Mouse (Mus musculus): ENCODE results near the gene BC004004.
A peak's percentile ranks its signal among the peaks of the same experiment; 100 is the strongest.
"Not testable (repeated sequence)": the region's sequence is repeated elsewhere in the genome, so short reads cannot be mapped to it uniquely, and the experiment has no call there.

The BC004004 gene

DNA sequence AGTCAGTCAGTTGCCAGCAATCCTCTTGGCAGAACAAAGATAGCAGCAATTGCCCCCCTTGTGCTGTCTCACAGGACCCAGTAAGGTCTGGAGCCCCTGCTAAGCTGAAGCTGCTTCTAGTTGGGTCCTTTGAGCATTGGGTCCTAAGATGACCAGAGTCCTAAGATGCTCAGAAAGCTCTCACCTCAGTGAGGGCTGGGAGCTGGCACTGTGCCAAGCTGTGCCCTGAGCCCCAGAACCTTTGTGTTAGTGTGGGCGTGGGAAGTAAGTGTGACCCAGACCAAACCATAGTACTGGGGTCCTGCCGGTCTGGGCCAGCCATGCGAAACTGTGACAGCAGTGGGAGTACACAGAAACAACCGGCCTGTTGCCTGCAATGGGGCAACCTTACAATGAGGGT is 30.7 kb downstream of the BC004004 start:
- DNase-seq (ENCODE audit: low spot score): no peak

DNA sequence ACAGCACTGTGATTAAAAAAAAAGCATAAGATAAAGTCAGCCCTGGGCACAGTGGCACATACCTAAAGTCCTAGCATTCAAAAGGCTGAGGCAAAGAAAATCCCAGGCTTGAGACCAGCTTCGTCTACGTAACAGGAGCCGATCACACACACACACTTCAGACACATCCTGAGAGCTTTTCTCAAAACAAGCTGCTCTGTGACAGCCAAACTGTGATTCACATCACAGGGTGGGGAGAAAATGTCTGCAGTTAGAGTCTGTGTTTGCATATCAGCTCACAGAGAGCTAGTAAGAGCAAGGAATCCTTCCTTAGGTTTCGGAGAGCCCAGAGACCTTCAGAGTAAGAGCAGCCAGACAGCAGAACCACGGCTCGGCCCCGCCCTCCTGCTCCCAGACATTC is 32.3 kb downstream of the BC004004 start:
- no peak for DNase-seq (ENCODE audit: low spot score)

DNA sequence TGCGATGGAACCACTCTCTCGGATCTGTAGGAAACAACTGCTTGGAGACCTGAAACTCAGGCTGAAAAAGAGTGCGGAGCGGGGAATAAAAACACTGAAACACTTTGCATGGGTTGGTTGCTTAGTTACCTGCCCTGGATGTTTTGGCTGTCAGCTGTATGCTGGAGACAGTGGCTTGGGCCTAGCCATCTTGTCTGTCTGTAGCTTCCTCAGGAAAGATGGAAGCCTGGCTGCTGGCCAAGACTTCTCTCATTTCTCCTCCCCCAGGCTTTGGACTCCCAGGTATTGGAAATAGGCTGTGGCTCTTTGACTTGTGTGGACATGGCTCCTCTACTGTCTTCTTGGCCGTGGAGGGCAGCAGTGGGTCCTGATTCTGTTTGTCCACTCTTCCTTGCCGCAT is 32.8 kb downstream of the BC004004 start:
- no peak for DNase-seq (ENCODE audit: low spot score)

DNA sequence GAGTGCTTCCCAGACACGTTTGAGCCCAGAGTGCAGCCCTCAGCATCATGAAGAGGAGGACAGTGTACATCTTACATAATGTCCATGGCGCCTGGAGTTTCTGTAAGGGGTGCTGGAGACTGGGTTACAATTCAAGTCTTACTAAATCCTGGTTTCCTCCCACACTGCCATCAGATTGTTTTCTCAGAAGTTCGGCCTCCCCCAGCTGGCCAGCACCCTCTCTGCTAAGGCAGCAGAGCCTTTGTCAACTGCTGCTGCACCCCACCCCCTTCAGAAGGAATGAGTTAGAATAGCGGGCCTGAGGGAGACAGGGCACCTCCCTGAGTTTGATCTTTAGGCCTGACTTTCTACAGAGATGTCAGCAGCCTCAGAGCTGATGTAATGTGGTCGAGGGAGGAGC is 33.6 kb downstream of the BC004004 start:
- DNase-seq (ENCODE audit: low spot score): no peak

DNA sequence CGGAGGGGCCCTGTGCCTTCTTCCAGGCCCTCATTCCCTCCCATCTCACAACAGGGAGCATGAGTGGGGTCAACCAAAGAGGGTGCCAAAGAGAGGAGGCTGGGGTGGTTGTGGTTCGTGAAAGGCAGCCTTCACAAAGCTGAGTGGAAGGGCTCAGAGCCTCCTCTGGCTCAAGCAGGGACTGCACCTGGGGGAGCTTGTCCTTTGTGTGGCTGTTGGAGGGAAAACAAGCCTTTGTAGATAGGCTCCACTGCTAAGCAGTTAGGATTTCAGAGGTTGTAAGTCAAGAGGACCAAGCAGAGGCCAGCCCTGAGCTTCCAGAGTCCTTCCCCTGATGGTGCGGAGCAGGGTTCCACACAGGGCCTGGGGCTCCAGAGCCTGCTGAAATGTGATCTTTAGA is 34.5 kb downstream of the BC004004 start:
- no peak for DNase-seq (ENCODE audit: low spot score)

DNA sequence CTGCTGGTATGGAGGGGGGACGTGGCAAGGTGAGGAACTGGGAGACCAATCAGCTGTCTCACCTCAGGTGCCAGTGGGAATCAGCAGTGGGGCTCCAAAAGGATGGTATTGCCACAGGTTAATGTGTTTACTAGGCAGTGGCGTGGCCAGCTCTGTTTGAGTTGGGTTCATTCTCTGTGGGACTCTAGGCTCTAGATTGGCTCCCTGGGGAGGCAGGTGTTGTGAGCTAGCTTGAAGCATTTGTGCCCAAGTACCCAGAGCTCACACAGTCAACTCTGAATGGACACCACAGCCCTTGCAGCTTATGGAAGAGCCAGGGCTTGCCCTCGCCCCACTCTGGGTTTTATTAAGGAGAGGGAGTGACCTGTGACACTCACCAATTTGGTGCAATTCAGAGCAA is 35.3 kb downstream of the BC004004 start:
- DNase-seq (ENCODE audit: low spot score): no peak

DNA sequence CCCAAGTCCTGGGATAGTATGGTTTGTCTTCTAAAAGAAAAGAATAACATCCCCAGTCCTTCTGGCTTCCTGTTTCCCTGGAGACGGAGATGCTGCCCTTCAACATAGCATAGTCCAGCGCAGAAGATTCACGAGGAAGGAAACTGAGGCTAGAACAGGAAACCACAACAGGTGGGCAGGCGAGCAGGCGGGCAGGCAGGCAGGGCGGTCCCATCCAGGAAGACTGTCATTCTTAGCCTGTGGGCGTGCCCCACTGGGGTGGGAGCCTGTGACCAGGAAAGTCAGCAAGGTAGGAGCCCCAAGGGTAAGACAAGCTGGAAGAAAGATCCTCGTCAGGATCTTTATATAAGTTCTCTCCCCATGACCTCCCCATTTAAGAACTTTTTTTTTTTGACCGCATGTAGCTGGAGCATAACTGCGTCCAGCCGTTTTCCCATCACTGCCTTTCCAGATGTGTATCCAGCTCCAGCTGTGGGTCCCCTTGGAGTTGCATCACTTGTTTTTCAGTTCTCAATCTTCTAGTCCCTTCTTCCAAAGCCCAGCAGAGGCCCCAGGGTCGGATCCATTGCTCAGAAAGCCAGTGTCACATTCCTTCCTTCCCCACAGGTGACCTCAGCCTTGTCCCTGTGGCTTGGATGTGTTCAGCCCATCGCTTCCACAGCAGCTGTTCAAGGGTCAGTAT is 35.9 kb downstream of the BC004004 start:
- DNase-seq (ENCODE audit: low spot score): no peak

DNA sequence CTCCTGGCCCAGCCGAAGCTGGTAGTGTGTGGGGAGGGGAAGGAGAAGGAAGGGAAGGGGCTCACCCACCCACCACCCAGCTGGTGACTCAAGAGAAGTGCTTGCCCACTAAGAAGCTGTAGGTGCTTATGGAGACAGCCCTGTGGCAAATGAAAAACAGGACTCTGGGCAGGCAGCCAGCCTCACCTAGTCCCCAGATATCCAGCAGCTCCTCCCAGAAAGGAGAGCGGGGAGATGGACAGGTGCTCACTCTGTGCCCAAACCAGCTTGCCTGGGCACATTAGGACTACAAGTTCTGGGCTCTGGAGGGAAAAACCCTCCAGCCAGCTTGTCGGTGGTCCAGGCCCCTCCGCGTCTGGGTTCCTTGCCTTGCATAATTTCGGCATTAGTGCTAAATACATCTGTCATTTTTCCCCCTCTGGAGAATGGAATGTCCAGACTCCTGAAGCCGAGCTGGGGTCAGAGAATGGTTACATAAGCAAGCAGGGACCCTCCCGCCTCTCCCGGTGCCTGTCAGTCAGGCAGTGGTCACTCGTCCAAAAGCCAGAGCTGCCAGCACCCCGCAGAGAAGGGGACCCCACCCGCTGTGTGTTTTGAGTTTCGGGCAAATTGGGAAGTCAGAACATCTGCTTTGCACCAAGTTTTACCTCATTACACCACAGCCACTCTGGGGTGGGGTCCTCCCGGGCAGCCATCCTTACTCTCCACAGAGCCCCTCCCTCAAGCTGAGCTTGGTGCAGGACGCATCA is 36.6 kb downstream of the BC004004 start:
- no peak for DNase-seq (ENCODE audit: low spot score)

DNA sequence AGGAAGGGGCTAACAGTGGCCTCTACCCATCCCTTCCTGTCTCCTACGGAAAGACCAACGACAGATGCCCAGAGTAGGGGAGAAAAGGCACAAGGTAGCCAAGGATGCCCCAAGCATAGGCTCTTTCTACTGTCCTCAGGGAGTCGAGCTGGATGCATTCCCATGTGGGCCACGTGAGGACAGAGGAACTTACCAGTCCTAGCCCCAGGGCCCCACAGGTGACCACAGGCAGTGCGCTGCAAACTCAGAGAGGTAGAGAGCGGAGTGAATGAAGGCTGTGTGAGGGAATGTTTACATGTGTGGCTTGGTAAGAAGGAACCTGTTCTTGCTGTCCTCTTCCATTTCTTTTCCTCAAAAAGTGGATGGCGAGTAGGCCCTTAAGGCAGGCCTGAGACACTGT is 37.3 kb downstream of the BC004004 start:
- no peak for DNase-seq (ENCODE audit: low spot score)

DNA sequence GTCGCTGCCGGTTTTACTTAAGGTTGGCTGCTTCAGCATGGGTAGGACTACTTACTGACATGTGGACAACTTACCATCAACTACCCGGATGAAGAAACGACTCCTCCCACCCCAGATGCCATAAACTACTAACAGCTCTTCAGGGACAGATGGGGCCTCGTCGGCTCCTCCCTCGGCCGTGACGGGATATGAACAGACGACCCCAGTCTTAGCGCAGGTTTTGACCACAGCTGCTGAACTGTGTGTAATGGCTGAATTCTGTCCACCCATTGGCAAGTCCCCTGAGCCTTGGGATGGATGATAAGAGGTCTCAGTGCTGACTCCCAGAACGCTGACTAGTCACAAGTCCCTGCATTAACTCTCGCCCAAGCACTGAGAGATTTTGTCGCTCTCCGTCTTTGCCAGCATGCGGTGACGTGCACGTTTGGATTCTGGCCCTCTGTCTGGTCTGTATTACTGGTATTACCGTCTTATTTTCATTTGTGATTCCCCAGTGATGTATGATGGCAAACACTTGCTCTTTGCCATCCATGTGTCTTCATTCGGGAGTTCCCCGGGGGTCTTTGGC is 41.6 kb downstream of the BC004004 start:
- no peak for DNase-seq (ENCODE audit: low spot score)

DNA sequence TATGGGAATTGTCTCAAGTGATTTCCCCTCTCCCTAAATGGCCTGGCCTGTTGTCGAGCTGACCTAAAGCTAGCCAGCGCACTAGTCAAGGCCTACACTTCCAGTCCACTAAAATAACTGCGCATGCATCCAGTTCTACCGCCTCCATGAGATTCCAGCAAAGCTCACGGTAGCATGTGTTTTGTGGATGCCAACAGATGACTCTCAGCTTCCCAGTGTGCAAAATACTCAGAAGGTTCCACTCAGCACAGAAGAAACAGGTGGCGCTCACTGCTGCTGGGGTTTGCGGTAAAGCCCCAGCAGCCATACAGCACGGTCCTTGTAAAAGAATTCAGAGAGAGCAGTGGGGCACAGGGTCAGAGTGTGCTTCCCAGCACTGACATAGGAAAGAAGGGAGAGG is 43.0 kb downstream of the BC004004 start:
- no peak for DNase-seq (ENCODE audit: low spot score)

DNA sequence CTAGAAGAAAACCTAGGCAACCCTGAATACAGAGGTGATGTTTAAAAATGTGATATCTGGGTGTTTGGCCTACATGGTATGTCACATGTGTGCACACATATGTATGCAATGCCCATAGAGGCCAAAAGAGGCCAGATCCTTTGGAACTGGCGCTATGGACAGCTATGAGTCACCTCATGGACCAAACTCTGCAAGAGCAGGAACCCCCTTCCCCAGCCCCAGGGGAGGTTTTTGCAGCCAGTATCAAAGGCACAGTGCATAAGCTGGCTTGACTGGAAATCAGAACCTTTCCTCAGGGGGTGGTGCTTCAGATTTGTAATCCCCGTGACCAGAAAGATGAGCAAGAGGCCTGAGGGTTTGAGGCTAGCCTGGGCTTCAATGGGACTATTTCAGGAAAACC is 43.5 kb downstream of the BC004004 start:
- DNase-seq (ENCODE audit: low spot score): no peak

DNA sequence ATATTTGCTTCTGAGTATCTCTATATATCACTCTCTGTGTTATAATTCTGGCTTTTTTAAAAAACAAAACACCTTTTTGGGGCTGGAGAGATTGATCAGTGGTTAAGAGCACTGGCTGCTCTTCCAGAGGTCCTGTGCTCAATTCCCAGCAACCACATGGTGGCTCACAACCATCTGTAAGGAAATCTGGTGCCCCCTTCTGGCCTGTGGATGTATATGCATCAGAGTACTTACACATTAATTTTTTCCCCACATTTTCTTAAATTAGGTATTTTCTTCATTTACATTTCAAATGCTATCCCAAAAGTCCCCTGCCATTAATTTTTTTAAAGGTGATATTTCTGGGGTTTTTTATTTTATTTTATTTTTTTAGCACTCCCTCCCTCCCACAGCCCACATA is 44.7 kb downstream of the BC004004 start:
- peak; percentile 29 for DNase-seq (ENCODE audit: low spot score)

DNA sequence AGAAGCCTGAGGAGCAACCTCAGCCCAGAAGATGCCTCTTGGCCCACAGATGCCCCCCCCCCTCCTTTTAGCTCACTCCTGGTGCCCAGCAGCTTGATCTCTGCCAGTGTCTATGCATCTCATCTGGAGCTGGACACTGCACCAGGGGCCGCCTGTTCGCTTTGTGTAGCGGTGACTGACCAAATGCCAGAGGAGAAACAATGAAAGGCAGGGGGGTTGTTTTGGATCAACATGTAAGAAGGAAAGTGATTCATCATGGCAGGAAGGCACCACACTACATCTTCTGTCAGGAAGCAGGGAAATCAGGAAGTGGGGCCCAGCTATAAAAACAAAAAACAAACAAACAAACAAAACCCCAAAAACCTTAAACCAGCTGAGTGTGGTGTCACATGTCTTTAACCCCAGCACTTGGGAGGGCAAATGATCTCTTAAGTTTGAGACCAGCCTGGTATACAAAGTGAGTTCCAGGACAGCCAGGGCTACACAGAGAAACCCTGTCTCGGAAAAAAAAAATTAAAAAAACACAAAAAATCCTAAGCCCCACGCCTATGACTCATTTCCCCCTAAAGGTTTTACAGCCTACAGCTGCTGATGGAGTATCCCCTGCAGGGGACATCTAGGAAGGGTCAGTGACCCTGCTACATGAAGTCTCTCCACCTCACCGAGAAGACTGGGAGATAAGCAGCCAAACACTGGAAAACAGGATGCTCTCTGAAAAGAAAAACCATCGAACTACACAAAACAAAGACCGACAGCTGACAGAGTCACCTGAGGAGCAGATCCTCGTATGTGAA is 47.3 kb downstream of the BC004004 start:
- DNase-seq (ENCODE audit: low spot score): no peak

DNA sequence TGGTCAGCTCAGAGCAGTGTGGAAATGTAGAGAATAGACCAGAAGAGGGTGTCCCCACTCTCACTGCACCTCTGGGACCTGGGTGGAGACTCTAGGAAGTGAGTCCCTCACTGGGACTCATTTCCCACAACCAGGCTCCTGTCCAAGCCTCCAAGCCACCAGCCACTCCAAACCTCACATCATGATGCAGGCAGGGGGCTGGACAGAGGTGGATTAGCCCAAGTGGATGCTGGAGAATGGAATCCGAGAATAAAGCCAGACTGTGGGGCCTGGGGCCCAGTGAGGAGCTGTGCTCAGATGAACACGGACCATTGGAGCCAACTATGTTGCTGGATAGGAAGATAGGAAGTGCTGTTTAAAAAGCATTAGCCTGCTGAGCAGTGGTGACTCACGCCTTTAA is 48.3 kb downstream of the BC004004 start:
- DNase-seq (ENCODE audit: low spot score): no peak

DNA sequence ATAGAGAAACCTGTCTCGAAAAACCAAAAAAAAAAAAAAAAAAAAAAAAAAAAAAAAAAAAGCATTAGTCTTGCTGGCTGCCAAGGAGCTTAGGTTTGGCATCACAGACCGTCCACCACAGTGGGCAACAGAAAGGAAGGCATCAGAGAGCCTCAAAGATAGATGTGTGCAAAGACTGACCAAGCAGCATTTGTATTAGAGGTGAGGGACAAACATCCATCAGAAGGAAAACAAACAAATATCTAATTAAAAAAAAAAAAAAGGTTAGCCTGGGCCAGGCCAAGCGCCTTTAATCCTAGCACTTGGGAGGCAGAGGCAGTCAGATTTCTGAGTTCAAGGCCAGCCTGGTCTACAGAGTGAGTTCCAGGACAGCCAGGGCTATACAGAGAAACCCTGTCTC is 48.8 kb downstream of the BC004004 start, which contains the start of gene Pi16:
Pi16 (plus strand) TSS at position 301 of the 400 bp plus-strand sequence.
- not testable (repeated sequence) for DNase-seq (ENCODE audit: low spot score)

DNA sequence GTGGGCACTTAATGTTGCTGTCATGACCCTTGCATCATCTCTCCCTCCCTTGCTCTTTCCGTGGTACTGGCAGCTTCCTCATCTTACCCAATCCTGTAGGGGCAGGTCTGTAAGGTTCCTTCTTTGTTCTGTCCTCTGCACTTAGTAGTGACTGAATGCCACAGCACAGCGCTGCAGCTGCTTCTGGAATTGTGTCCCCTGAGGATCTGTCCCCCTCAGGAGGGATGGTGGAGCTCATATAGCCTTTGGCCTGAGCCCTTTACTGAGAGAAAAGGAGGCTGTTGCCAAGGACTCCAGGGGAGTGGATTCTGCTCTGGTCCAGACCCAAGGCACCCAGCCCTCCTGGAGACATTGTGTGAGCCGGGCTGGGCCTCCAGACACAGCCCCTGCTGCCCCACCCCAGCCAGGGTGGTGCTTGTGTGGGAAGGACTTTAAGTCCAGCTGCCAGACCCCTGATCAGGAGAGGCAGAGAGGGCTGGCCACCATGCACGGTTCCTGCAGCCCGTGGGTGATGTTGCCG is 50.2 kb downstream of the BC004004 start:
- DNase-seq (ENCODE audit: low spot score): no peak

DNA sequence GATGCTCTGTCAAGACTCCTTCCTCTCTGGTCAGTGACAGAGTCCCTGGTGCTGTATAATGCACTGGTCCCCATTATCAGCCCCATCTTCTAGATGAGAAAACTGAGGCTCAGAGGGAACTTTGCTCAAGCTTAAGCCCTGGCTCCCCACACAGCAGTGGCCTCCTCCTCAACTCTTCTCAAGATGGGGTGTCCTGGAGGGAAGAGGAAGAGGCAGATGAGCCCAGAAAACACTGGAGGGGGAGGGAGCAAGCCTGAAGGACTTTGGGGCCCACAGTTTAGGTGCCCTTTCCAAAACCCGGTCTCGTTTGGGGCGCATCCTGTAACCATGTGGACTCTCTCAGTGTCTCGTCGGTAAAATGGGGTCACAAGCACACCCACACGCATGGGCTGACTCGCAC is 50.9 kb downstream of the BC004004 start:
- no peak for DNase-seq (ENCODE audit: low spot score)

DNA sequence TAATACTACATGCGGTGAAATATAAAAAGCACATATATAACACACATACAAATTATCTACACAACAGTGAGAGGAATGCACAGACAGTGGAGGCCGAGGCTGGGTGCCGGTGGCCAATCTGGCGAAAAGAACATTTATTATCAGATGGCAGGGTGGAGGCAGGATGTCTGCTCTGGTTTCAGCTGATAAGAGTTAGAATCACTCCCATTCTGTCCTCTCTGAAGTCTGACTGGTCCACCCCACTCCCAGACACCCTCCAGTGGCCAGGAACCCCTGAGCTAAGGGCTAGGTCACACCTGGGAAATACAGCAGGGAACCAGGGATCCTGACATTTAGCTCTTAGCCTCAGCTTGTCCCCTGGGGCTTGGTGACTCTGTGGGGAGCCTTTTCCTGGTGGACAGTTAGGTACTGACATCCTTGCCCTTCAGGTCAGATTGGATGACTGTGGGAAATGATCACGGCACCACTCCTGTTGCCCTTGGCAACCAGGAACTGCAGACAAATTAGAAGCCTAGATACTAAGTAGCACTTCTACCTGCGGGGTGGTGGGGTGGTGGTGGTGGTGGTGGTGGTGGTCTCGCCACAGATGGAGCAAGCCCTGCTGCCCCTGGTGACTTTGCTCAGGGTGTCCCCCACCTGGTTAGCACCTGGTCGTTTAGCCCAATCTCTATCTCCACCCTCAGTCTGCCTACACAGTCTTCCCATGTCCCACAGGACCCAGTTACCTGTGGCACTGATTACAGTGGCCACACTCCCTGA is 51.5 kb downstream of the BC004004 start:
- DNase-seq (ENCODE audit: low spot score): peak; percentile 16

DNA sequence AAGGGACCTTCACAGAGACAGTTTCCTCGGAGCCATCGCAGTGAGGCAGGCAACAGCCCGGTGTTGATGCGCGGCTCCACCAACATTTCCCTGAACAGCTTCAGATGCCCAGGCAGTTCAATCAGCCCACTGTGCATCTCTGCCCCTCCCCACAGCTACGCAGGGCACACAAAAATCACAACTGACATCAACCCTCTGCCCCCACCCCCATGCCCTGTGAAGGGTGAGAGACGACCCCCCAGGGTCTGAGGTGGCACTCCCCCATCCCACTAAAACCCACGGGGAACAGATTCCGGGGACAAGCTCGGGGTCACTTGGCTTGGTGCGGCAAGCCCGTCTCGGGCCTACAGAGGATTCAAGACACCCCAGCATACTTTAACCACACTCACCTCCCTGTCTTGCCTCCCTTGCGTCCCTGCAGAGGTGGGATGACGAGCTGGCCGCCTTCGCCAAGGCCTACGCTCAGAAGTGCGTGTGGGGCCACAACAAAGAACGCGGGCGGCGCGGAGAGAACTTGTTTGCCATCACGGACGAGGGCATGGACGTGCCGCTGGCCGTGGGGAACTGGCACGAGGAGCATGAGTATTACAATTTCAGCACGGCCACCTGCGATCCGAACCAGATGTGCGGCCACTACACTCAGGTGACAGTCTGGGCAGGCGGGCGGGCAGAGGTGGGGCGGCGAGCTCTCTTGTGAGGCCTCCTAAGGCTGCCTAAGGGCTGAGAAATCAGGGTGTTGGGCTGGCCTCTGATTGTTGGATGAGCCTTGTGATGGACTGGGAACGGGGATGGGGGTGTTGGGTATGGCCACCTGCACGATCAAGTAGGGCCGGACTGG is 53.4 kb downstream of the BC004004 start:
- no peak for DNase-seq (ENCODE audit: low spot score)

DNA sequence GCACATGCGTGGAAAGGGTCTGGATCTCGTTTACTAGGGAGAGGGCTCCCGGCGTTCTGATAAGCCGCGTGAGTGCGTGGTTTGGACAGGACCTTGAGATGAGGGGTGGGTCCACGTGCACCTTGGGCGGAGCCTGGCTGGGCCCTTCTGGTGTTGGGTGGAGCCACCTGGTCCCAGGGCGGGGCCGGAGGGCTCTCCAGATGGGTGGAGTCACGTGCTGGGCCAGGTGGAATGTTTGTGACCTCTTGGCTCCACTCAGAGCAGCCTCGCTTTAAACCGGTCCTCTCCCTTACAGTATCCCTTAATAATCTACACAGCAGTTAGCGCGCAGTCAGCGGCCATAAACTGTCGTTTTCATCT is 54.0 kb downstream of the BC004004 start:
- DNase-seq (ENCODE audit: low spot score): no peak

Data from c-Kit-positive CD71-positive TER-119-positive erythroid progenitor cells, embryonic 14.5 days (primary cell).